Mouse (Mus musculus) adrenal gland (tissue): ENCODE data around the gene Ybx2.
"Not testable (repeated sequence)": the region's sequence is repeated elsewhere in the genome, so short reads cannot be mapped to it uniquely, and the experiment has no call there.

Experiments
- intact Hi-C: fragments of 180-260 bp; cut with DNase I; formaldehyde crosslinking; loops from one replicate; pipeline ENCODE4 v1.15.1; 2025

The Ybx2 gene

GRCm38 (mm10) chr11:69914372-69914764, 21.2 kb upstream of the Ybx2 start:
- intact Hi-C loops, result no loop called here

GRCm38 (mm10) chr11:69914917-69915430, 20.6 kb upstream of the Ybx2 start:
- intact Hi-C loops, result no loop called here

GRCm38 (mm10) chr11:69915667-69916627, 19.6 kb upstream of the Ybx2 start:
- intact Hi-C loops, result no loop called here

- intact Hi-C loops, result not testable (repeated sequence)
These were observed 18.8 kb upstream of the Ybx2 start for GRCm38 (mm10) chr11:69916652-69917378.

- intact Hi-C loops, result no loop called here
These were observed 18.1 kb upstream of the Ybx2 start for GRCm38 (mm10) chr11:69917379-69917948.

- intact Hi-C loops, result no loop called here
These were observed 17.5 kb upstream of the Ybx2 start for GRCm38 (mm10) chr11:69918118-69918517.

GRCm38 (mm10) chr11:69919053-69919452, 16.5 kb upstream of the Ybx2 start:
- intact Hi-C loops, result no loop called here

- intact Hi-C loops, result no loop called here
These were observed 15.8 kb upstream of the Ybx2 start for GRCm38 (mm10) chr11:69919661-69920265.

GRCm38 (mm10) chr11:69920266-69921031, 15.1 kb upstream of the Ybx2 start:
- intact Hi-C loops, result no loop called here

- intact Hi-C loops, result no loop called here
These were observed 14.2 kb upstream of the Ybx2 start, which contains the start of gene Eif5a for GRCm38 (mm10) chr11:69921114-69922011. Gene Eif5a, minus strand, starts transcription at chr11:69921958.

GRCm38 (mm10) chr11:69922012-69922756, 13.4 kb upstream of the Ybx2 start:
- intact Hi-C loops, result no loop called here

GRCm38 (mm10) chr11:69922796-69923195, 12.8 kb upstream of the Ybx2 start:
- intact Hi-C loops, result no loop called here

- intact Hi-C loops, result no loop called here
These were observed 8.1 kb upstream of the Ybx2 start for GRCm38 (mm10) chr11:69927501-69927900.

GRCm38 (mm10) chr11:69929712-69930111, 5.9 kb upstream of the Ybx2 start:
- intact Hi-C loops, result loop anchor here (10.0 kb wide), 1 partner anchor 285 kb away; the partner anchor contains the start of gene Slc16a11

- intact Hi-C loops, result loop anchor here (10.0 kb wide), 1 partner anchor 285 kb away; the partner anchor contains the start of gene Slc16a11
These were observed 5.4 kb upstream of the Ybx2 start for GRCm38 (mm10) chr11:69930176-69930575.

GRCm38 (mm10) chr11:69930967-69931537, 4.5 kb upstream of the Ybx2 start:
- intact Hi-C loops, result loop anchor here (10.0 kb wide), 1 partner anchor 284 kb away; the partner anchor contains the start of gene Slc16a11

- intact Hi-C loops, result loop anchor here (10.0 kb wide), 1 partner anchor 283 kb away; the partner anchor contains the start of gene Slc16a11
These were observed 3.8 kb upstream of the Ybx2 start for GRCm38 (mm10) chr11:69931769-69932168.

- intact Hi-C loops, result loop anchor here (10.0 kb wide), 1 partner anchor 283 kb away; the partner anchor contains the start of gene Slc16a11
These were observed 3.3 kb upstream of the Ybx2 start for GRCm38 (mm10) chr11:69932254-69932653.
